Mouse (Mus musculus): Measurements from ENCODE around the gene Ube2v1.

Ube2v1 gene

GRCm38 (mm10) chr2:167562101-167562500 lies 69.8 kb downstream of the Ube2v1 start:
- no peak for DNase-seq (ENCODE audit: low spot score in 2 of 2)

GRCm38 (mm10) chr2:167559413-167559812 lies 72.5 kb downstream of the Ube2v1 start:
- no peak for DNase-seq (ENCODE audit: low spot score in 2 of 2)
